17 mouse cellular contexts compared by ENCODE assay signal in genomic region chr2:40910392-40911272, GRCm38 (mm10).
DNase-seq lines count a peak whose midpoint lies in the region; ATAC-seq and TF ChIP-seq lines count a peak whose summit lies in the region.
"Had no signal": no experiment of that assay in that cellular context is flagged by ENCODE, and none has a peak within 500 bp of the region (broad histone marks: within the 10 kb centered on the region; RNA-seq: fewer than 3 reads in every experiment).

No protein-coding gene starts in this region.

- TF ChIP-seq CTCF in hindbrain, postnatal 0 days (IDR thresholded peaks at IDR 0.05; ENCODE audit: low read depth): no peak
- no peak for TF ChIP-seq CTCF in lung, postnatal 0 days (IDR thresholded peaks at IDR 0.05)

- no peak overlapping the region for H3K9ac ChIP-seq in hindbrain, postnatal 0 days (replicated peaks; ENCODE audit: low read length)
- no peak overlapping the region for H3K9ac ChIP-seq in forebrain, embryonic 12.5 days
- no peak overlapping the region for H3K9ac ChIP-seq in midbrain, embryonic 14.5 days (replicated peaks; ENCODE audit: low read length)
- H3K9ac ChIP-seq in lung, postnatal 0 days (replicated peaks; ENCODE audit: low read depth): no peak overlapping the region
- H3K9ac ChIP-seq: heart, embryonic 12.5 days; stomach, embryonic 15.5 days had no signal

- 26% methylated on average over 3 of the region's 3 CpGs for WGBS in hindbrain, embryonic 10.5 days
- 19% methylated on average over 3 of the region's 3 CpGs for WGBS in hindbrain, postnatal 0 days
- 6% methylated on average over 3 of the region's 3 CpGs for WGBS in forebrain, embryonic 12.5 days
- WGBS in midbrain, embryonic 14.5 days: under 1% methylated on average over 3 of the region's 3 CpGs
- 54% methylated on average over 3 of the region's 3 CpGs for WGBS in lung, postnatal 0 days

- TF ChIP-seq EP300 in lung, postnatal 0 days (IDR thresholded peaks at IDR 0.05): no peak

- no peak overlapping the region for H3K4me2 ChIP-seq in hindbrain, postnatal 0 days (ENCODE audit: low read depth, low read length)
- no peak overlapping the region for H3K4me2 ChIP-seq in forebrain, embryonic 12.5 days
- no peak overlapping the region for H3K4me2 ChIP-seq in midbrain, embryonic 14.5 days (ENCODE audit: low read length)
- no peak overlapping the region for H3K4me2 ChIP-seq in lung, postnatal 0 days (replicated peaks; ENCODE audit: low read depth, low read length)
- H3K4me2 ChIP-seq: heart, embryonic 12.5 days; stomach, embryonic 15.5 days had no signal

- H3K4me1 ChIP-seq in hindbrain, embryonic 10.5 days (replicated peaks): peaks cover 7% of the 10 kb centered on the region; the same call in 1 of the 2 replicates
- no peaks in the 10 kb centered on the region for H3K4me1 ChIP-seq in hindbrain, postnatal 0 days (ENCODE audit: insufficient read depth, low read length)
- peaks cover 7% of the 10 kb centered on the region for H3K4me1 ChIP-seq in forebrain, embryonic 12.5 days
- H3K4me1 ChIP-seq in midbrain, embryonic 14.5 days (ENCODE audit: control insufficient read depth, insufficient read depth, low read length): no peaks in the 10 kb centered on the region
- no peaks in the 10 kb centered on the region for H3K4me1 ChIP-seq in lung, postnatal 0 days (ENCODE audit: insufficient read depth, low read depth, low read length)
- H3K4me1 ChIP-seq: heart, embryonic 12.5 days; stomach, embryonic 15.5 days had no signal

- no peak for ATAC-seq in hindbrain, postnatal 0 days
- peak; percentile 90 for ATAC-seq in forebrain, embryonic 12.5 days (ENCODE audit: low FRiP score)
- ATAC-seq in midbrain, embryonic 14.5 days (ENCODE audit: low FRiP score, low TSS enrichment): peak; percentile 88
- ATAC-seq in lung, postnatal 0 days: no peak
- no peak for ATAC-seq in megakaryocyte, adult 5-6 weeks (ENCODE audit: poor library complexity, severe bottlenecking)

- H3K4me3 ChIP-seq in hindbrain, embryonic 10.5 days: no peak overlapping the region
- no peak overlapping the region for H3K4me3 ChIP-seq in hindbrain, postnatal 0 days (ENCODE audit: low read length)
- no peak overlapping the region for H3K4me3 ChIP-seq in forebrain, embryonic 12.5 days (replicated peaks)
- H3K4me3 ChIP-seq in midbrain, embryonic 14.5 days (replicated peaks; ENCODE audit: low read depth, low read length): no peak overlapping the region
- H3K4me3 ChIP-seq in lung, postnatal 0 days (ENCODE audit: low read depth, low read length): no peak overlapping the region
- H3K4me3 ChIP-seq: heart, embryonic 12.5 days; left cerebral cortex, adult 2 months; stomach, embryonic 15.5 days had no signal

- H3K27me3 ChIP-seq in hindbrain, embryonic 10.5 days (ENCODE audit: insufficient read depth, poor library complexity, severe bottlenecking): no peaks in the 10 kb centered on the region
- no peaks in the 10 kb centered on the region for H3K27me3 ChIP-seq in hindbrain, postnatal 0 days (ENCODE audit: insufficient read depth, low read length)
- no peaks in the 10 kb centered on the region for H3K27me3 ChIP-seq in forebrain, embryonic 12.5 days
- H3K27me3 ChIP-seq in midbrain, embryonic 14.5 days (ENCODE audit: control insufficient read depth, insufficient read depth, low read length): no peaks in the 10 kb centered on the region
- H3K27me3 ChIP-seq in lung, postnatal 0 days (replicated peaks; ENCODE audit: insufficient read depth, low read length): no peaks in the 10 kb centered on the region
- H3K27me3 ChIP-seq: heart, embryonic 12.5 days; stomach, embryonic 15.5 days had no signal

- no peak overlapping the region for H3K27ac ChIP-seq in hindbrain, embryonic 10.5 days
- no peak overlapping the region for H3K27ac ChIP-seq in hindbrain, postnatal 0 days
- H3K27ac ChIP-seq in forebrain, embryonic 12.5 days: peak overlapping the region; percentile 59
- no peak overlapping the region for H3K27ac ChIP-seq in midbrain, embryonic 14.5 days (replicated peaks; ENCODE audit: low read depth, low read length)
- H3K27ac ChIP-seq in lung, postnatal 0 days (ENCODE audit: low read length): no peak overlapping the region
- H3K27ac ChIP-seq: left cerebral cortex, adult 2 months; stomach, embryonic 15.5 days had no signal

- H3K9me3 ChIP-seq in hindbrain, embryonic 10.5 days: no peaks in the 10 kb centered on the region
- H3K9me3 ChIP-seq in hindbrain, postnatal 0 days (ENCODE audit: low read length): no peaks in the 10 kb centered on the region
- peaks cover 5% of the 10 kb centered on the region; the same call in 1 of the 2 replicates for H3K9me3 ChIP-seq in forebrain, embryonic 12.5 days
- no peaks in the 10 kb centered on the region for H3K9me3 ChIP-seq in midbrain, embryonic 14.5 days (ENCODE audit: control insufficient read depth, low read length)
- H3K9me3 ChIP-seq in lung, postnatal 0 days (ENCODE audit: low read length): no peaks in the 10 kb centered on the region
- H3K9me3 ChIP-seq: heart, embryonic 12.5 days; stomach, embryonic 15.5 days had no signal

- DNase-seq in hindbrain, embryonic 10.5 days (ENCODE audit: low spot score): peak; percentile 8
- no peak for DNase-seq in hindbrain, postnatal 0 days (ENCODE audit: low spot score)
- peak; percentile 94 for DNase-seq in ZHBTc4 (ENCODE audit: low read depth, low spot score)
- peak; percentile 67 for DNase-seq in midbrain, embryonic 14.5 days
- DNase-seq in lung, postnatal 0 days (ENCODE audit: low spot score): no peak
- DNase-seq in heart, adult 8-10 months (ENCODE audit: low spot score): no peak
- DNase-seq: adrenal gland, adult 8-10 months; gastrocnemius, postnatal 14 days; heart, postnatal 4 days; kidney, adult 18-20 months; lung, adult 18-20 months; thymus, postnatal 25 days had no signal

- H3K36me3 ChIP-seq in hindbrain, embryonic 10.5 days: no peaks in the 10 kb centered on the region
- H3K36me3 ChIP-seq in hindbrain, postnatal 0 days (ENCODE audit: insufficient read depth, low read length): no peaks in the 10 kb centered on the region
- no peaks in the 10 kb centered on the region for H3K36me3 ChIP-seq in forebrain, embryonic 12.5 days (replicated peaks)
- H3K36me3 ChIP-seq in midbrain, embryonic 14.5 days (ENCODE audit: control insufficient read depth, insufficient read depth, low read length): no peaks in the 10 kb centered on the region
- H3K36me3 ChIP-seq in lung, postnatal 0 days (ENCODE audit: insufficient read depth, low read length): no peaks in the 10 kb centered on the region
- H3K36me3 ChIP-seq: heart, embryonic 12.5 days; stomach, embryonic 15.5 days had no signal

Comparison
In these comparisons a context has a peak if more than half of its experiments do, and no peak if none do; other contexts are left out.
1. DNase-seq: peak in hindbrain, embryonic 10.5 days (single experiment), ZHBTc4 (single experiment) and midbrain, embryonic 14.5 days (single experiment); none in hindbrain, postnatal 0 days (single experiment), lung, postnatal 0 days (single experiment) and heart, adult 8-10 months (single experiment).
2. ATAC-seq: peak in forebrain, embryonic 12.5 days (single experiment) and midbrain, embryonic 14.5 days (single experiment); none in hindbrain, postnatal 0 days (single experiment), lung, postnatal 0 days (single experiment) and megakaryocyte, adult 5-6 weeks (single experiment).